Mouse (Mus musculus) frontal cortex, postnatal 10 days (tissue): ENCODE measurements around the gene Gm6899.

Source experiments
- DNase-seq, 2 experiments: peaks; one replicate each; pipeline ENCODE4 v3.0.0; 2022; ENCODE audit warnings: low spot score in 2 of 2, mixed read lengths in 1 of 2

The Gm6899 gene

GRCm38 (mm10) chr11:26642141-26642540, 49.1 kb downstream of the Gm6899 start:
- DNase-seq: no peak
